Mouse (Mus musculus) kidney, adult 2 months (tissue): ENCODE results near the gene Arl5c.

ENCODE experiments used
- CTCF ChIP-seq: fragments of 200-500 bp; conservative IDR thresholded peaks from 2 replicates; pipeline ENCODE4 v1.5.1; 2011; ENCODE audit warnings: low read depth, mild to moderate bottlenecking, control low read depth, low read length, moderate library complexity, mixed read lengths; ENCODE audit not compliant: insufficient read depth, insufficient read length
- POLR2A ChIP-seq: fragments of 200-500 bp; IDR thresholded peaks from one replicate; pipeline ENCODE4 v1.6.1; 2011; ENCODE audit warnings: low read depth, low read length, control low read depth

DNA sequence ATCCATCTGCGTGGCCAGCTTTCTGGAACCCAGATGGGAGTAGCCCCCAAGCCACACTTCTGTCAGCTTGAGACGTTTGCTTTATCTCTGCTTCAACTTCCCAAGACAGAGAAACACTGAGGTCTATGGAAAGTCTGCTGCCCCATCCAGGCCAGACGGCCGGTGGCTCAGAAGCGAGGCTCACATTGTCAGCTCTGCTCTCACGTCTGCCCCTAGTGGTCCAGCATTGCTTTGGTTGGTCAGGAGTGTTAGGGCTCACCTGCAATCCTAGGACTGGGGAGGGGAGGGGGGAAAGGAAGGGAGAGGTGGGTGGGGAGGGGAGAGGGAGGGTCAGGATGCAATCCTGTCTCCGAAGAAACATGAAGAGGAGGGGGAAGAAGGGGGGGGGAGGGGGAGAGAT lies 48.6 kb downstream of the Arl5c start:
- TF ChIP-seq CTCF (peak; percentile 64), POLR2A (no peak)
